Mouse (Mus musculus) heart, adult 18-20 months (tissue): ENCODE measurements around the gene Adcy1. TPM values are rescaled to one million over a fixed set of nuclear protein-coding genes. Genes with fewer than 3 reads are reported as not detected.

Source experiments
- DNase-seq, 2 experiments: peaks; one replicate each; pipeline ENCODE4 v3.0.0; 2021 to 2022; ENCODE audit warnings: mixed read lengths in 1 of 2
- total RNA-seq, 2 experiments: library from RNA; stranded (reverse); gene quantifications; 2 replicates each; pipeline ENCODE4 v1.2.3; 2021

Gene Adcy1
- total RNA-seq, 2 experiments from 2014 or later, result 1.3 to 2.0 TPM

- no peak for DNase-seq
These were observed 124.2 kb downstream of the Adcy1 start for GRCm38 (mm10) chr11:7187472-7187871.

GRCm38 (mm10) chr11:7188469-7188868, 125.2 kb downstream of the Adcy1 start, which contains the start of gene Gm11985:
Gene Gm11985 (minus strand): TSS chr11:7188569.
- DNase-seq, result no peak

GRCm38 (mm10) chr11:7192710-7193109, 129.4 kb downstream of the Adcy1 start:
- DNase-seq, result no peak

- DNase-seq, result no peak
These were observed 129.8 kb downstream of the Adcy1 start for GRCm38 (mm10) chr11:7193134-7193533.

- no peak for DNase-seq
These were observed 131.4 kb downstream of the Adcy1 start for GRCm38 (mm10) chr11:7194432-7195311.

- no peak for DNase-seq
These were observed 132.0 kb downstream of the Adcy1 start for GRCm38 (mm10) chr11:7195312-7195685.

- DNase-seq, result no peak
These were observed 134.2 kb downstream of the Adcy1 start, which contains the start of gene Igfbp1 for GRCm38 (mm10) chr11:7197491-7197941. Gene Igfbp1 (plus strand): TSS chr11:7197782.

GRCm38 (mm10) chr11:7198006-7198405, 134.7 kb downstream of the Adcy1 start:
- no peak for DNase-seq

GRCm38 (mm10) chr11:7198481-7199256, 135.4 kb downstream of the Adcy1 start:
- no peak for DNase-seq

GRCm38 (mm10) chr11:7199736-7200392, 136.6 kb downstream of the Adcy1 start:
- DNase-seq, result peak; percentile 55 to 82

GRCm38 (mm10) chr11:7200393-7200783, 137.1 kb downstream of the Adcy1 start:
- DNase-seq, result no peak

GRCm38 (mm10) chr11:7202206-7202605, 138.9 kb downstream of the Adcy1 start:
- DNase-seq, result no peak

GRCm38 (mm10) chr11:7203846-7204245, 140.6 kb downstream of the Adcy1 start:
- DNase-seq, result no peak

- DNase-seq, result peak; percentile 66 to 84
These were observed 147.1 kb downstream of the Adcy1 start for GRCm38 (mm10) chr11:7210343-7210742.

- DNase-seq, result no peak
These were observed 147.9 kb downstream of the Adcy1 start for GRCm38 (mm10) chr11:7211211-7211610.

GRCm38 (mm10) chr11:7212126-7212798, 149.0 kb downstream of the Adcy1 start:
- peak in 1 of 2 experiments; percentile 22 for DNase-seq

GRCm38 (mm10) chr11:7213161-7213500, 149.8 kb downstream of the Adcy1 start:
- no peak for DNase-seq

GRCm38 (mm10) chr11:7213501-7214341, 150.4 kb downstream of the Adcy1 start, which contains the start of gene Igfbp3:
Gene Igfbp3 (minus strand): TSS chr11:7213923.
- DNase-seq, result peak; percentile 51 to 58

GRCm38 (mm10) chr11:7214342-7214660, 151.0 kb downstream of the Adcy1 start:
- DNase-seq, result peak in 1 of 2 experiments; percentile 55

- peak; percentile 51 to 67 for DNase-seq
These were observed 151.5 kb downstream of the Adcy1 start for GRCm38 (mm10) chr11:7214761-7215160.

GRCm38 (mm10) chr11:7215703-7216102, 152.4 kb downstream of the Adcy1 start:
- peak; percentile 43 to 81 for DNase-seq
